Mouse (Mus musculus) layer of hippocampus, adult 8-10 months (tissue): ENCODE results near the gene Mif. TPM values are rescaled to one million over a fixed set of nuclear protein-coding genes. Genes with fewer than 3 reads are reported as not detected.
"Not testable (repeated sequence)": the region's sequence is repeated elsewhere in the genome, so short reads cannot be mapped to it uniquely, and the experiment has no call there.

Source experiments
- DNase-seq, 2 experiments: peaks; one replicate each; pipeline ENCODE4 v3.0.0; 2022; ENCODE audit warnings: low spot score in 2 of 2
- total RNA-seq, 4 experiments: library from RNA; stranded (reverse); gene quantifications; 2 replicates each; pipeline ENCODE4 v1.2.4; 2022

Mif gene
- 100 to 1,000 TPM; 442 to 478 (median 462) TPM for total RNA-seq

DNA sequence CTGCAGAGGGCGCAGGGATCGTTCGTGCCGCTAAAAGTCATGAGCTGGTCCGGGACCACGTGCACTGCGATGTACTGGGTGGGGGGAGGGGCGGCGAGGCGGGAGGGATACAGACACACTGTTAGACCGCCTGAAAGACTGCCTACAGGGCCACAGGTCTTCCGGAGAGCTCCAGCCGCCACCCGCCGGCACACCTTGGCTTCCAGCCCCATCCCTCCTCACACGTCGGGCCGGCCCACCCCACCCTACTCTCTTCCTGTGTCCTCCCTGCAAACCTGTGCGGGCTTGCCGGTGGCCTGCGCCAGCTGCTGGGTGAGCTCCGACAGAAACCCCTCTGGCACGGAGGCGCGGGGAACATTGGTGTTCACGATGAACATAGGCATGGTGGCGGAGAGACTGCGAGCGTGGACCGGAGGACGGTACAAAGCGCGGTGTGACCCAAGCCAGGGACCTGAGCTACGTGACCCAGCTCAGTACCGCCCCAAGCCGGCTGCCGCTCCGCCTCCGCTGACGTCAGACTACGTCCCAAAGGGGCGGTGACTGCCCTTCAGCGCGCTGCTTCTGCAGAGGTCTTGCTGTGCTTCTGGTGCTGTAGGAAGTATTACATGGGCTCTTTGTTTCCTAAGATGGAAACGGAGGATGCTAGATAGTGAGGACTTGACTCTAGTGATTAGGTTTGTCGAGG lies at the start of gene Mif:
Gene Mif, minus strand, starts transcription at position 455 of the 685 bp plus-strand sequence.
- peak; percentile 74 to 84 for DNase-seq

DNA sequence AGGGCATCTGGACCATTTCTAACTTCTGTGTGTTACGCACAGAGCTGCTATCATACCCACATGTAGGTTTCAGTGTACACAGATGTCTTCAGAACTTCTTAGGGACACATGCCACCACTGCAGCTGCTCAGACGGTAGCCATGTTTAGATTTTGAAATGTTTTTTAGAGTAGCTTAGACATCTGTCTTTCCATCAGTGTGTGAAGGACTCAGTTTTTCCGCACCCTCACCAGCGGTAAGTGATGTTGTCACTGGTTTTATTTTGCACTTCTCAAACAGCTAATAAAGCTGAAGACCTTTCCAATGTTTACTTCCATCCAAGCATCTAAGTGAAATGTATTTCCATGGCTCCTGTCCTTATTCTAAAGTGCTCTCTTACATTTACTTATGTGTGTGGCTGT lies 46.8 kb upstream of the Mif start:
- no peak for DNase-seq

DNA sequence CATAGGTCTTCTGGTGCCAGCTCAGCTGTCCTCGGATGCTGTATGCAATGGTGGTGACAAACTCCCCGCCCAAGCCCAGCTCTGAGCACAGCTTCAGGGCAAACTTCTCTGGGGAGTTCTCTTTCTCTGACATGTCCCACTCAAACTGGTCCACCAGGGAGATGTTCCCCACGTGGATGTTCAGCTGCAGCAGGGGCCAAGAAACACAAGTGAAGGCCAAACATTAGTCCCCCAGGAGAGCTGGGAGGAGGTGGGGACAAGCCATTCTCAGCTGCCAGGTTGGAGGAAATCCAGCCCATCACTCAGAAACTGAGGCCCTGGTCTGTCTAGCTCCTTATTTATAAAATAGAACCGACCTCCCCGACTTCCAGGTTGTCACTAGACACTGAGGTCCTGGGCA lies 44.4 kb upstream of the Mif start:
- no peak for DNase-seq

- DNase-seq: no peak
Observed at GRCm38 (mm10) chr10:75898846-75899245, 38.8 kb upstream of the Mif start.

DNA sequence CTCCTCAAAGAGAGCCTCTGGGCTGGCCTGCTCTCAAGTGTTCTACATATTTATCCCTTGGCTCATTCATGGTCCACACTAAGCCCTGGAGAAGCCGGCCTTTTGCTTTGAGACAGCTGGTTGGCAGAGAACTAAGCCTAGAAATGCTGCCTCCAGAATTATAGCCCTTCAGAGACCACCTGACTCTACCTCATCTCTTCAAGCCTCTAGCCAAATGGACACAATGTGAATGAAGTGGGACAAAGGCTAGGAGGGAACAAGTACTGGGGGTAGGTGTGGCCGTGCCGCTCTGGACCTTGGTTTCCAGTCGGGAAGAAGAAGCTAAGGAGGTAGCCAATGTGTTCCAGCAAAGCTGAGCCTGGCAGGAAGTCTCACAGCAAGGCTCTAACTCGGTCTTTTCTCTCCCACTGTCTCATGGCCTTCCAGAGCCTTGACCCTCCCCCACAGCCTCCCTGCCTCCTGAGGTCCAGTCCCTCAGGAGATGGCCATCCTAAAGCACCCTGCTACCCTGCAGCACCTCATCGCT lies 38.1 kb upstream of the Mif start:
- no peak for DNase-seq

DNA sequence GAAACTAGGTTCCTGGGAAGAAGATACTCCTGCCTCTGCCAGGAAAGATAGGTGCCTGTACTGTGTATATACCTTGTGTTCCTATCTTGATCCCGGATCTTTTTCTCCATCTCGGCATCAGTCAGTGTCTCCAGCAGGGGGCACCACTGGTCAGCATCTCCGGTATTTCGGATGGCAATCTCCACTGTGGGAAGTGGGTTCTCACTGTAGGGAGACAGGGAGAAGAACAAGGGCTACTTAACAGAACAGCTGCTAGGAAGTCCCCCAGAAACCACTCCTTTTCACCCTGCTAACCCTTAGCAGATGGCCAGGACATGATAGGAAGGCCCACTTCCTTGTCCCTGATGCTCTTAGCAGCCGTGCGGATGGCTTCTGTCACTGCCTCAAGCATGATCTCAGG lies 37.3 kb upstream of the Mif start:
- peak in 1 of 2 experiments; percentile 74 for DNase-seq

DNA sequence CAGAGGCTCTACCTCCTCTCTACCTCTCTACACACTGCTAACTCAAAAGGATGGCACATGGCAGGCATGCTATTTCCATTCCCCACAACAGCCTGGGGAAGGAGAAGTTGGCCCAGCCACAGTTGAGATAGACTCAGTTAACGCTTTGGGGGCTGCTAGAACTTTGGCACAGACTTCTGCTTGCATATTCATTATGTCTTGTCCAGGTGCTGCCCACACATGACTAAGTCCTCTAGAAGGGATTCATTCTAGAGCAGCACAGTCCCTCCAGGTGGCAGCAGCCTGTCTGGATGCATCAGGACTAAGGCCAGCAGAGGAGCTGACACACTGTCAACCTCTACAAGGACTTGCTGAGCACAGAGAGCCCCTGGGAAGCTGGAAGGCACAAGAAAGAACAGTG lies 36.2 kb upstream of the Mif start:
- peak in 1 of 2 experiments; percentile 37 for DNase-seq

DNA sequence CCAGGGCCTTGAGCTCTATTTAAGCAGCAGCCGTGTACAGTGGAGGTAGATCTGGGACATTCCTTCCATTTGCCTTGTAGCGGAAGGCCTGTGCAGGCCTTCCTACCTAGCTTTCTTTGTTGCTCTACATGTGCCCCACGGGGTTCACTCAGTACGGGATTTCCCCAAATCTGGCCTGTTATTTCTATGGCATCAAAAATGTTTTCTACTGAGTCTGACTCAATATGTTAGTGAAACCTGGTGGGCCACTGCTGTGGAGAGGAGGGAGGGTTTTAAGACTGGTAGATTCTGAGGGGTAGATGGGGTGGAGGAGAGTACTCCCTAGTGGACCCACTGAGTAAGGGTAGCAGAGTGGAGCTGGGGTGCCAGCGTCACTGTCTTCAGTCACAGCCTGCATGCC lies 35.7 kb upstream of the Mif start:
- no peak for DNase-seq

DNA sequence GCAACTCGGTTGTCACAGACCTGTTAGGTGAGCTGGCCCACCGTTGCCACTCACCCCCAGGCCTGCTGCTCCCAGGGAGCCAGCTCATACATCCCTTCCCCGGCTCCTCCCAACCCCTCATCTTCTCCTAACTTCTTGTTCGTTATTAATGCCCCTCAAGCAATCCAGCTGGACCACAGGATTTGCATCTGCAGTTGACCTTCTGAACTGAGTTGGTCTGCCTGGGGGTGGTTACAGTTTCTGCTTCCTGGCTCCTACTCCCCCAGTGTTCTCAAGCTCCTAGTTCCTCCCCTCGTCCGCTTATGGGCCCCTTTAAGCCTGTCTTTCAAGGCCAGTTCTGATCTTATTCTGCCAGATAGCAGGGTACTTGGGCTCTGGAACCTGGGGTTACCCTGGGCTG lies 34.6 kb upstream of the Mif start:
- DNase-seq: no peak

GRCm38 (mm10) chr10:75893089-75893750 lies 33.2 kb upstream of the Mif start, which contains the start of gene Derl3:
Derl3 (plus strand) TSS chr10:75893413.
- peak; percentile 97 to 98 for DNase-seq

DNA sequence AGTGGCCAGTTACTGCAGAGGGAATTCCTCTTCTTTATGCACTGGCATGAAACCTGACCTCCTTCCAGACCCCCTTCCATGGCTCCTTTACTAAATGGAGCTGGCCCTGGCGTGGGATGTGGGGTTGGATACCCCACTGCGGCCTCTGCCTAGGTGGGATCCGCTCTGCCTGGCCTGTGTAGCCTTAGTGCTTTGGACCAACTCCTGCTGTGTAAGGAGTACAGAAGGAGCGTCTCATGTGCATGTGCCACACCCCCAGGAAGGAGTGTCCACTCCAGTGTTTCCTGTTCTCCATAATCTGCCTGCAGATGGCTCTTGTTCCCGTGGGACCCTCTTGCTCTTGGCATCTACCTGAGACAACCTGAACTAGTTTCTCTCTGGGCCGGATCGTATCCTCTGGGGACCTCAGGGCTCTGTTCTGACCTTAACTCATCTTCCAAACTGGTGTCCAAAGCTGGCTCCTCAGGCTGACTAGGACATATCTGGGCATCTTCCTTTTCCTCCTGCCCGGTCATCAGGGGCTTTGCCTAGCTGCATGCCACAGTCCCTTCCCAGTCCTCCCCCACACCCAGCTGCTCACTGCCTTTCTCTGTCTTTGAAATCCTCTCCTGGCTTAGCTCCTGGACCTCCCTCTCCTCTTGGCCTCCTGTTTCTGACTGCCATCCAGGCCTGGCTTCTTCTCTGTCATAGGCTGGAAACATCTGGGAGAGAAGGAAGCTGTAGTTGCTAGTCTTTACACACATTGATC lies 29.5 kb upstream of the Mif start:
- DNase-seq: no peak

DNA sequence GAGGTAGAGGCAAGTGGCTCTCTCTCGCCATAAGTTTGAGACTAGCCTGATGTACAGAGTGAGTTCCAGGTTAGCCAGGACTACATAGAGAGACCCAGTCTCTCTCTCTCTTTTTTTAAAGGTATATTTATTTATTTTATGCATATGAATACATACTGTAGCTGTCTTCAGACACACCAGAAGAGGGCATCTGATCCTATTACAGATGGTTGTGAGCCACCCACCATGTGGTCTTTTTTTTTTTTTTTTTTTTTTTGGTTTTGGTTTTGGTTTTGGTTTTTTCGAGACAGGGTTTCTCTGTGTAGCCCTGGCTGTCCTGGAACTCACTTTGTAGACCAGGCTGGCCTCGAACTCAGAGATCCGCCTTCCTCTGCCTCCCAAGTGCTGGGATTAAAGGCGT lies 27.5 kb upstream of the Mif start:
- DNase-seq: not testable (repeated sequence)

GRCm38 (mm10) chr10:75884742-75885141 lies 24.7 kb upstream of the Mif start:
- DNase-seq: no peak

DNA sequence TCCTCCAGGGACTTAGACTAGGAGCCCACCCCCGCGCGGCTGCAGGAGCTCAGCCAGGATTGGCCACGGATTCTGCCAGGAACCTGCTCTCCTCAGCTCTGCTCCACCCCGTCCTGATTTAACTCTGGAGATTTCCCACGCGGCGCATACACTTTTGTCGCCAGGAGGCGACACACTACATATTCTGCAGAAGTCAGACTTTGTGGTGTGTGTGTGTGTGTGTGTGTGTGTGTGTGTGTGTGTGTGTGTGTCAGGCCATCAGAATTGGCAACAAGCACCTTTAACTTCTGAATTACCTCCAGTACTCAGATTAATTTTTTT lies 23.2 kb upstream of the Mif start:
- DNase-seq: peak; percentile 77 to 79

- no peak for DNase-seq
Observed at GRCm38 (mm10) chr10:75882433-75883231, 22.6 kb upstream of the Mif start.

DNA sequence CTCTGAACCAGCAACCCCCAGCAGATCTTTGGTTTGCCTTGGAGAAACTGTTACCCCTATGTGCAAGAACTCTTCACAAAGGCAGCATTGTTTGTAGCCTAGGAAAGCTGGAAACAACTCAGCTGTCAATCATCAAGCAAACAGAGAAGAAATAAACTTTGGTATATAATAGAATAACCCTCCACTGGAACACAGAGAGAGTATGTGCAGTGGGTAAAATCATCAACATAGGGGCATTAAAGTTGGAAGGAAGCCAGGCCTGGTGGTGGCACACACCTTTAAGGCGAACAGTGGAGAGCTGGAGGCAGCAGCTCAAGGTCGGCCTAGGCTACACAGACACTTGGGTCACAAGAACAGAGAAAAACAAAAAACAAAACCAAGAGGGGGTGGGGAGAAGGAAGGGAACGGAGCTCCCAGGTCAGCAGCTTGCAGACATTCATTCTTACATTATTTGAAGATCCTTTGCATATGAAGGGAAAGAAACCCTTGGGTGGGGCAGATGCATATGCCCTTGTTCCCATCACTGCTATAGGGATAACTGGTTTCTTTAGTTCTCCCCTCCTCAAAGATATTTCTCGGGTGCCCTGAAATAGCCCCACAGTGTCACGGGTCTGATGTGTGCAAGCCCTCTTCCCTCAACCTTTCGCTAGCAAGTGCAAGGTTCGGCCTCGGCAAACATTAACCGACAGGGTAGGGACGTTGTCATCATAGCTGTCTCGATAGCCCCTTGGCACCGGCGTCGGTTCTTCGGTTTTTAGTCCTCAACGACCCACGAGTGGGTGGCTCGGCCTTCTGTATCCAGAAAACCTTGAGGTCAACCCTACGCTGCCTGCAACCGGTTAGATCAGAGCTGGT lies 21.8 kb upstream of the Mif start:
- DNase-seq: no peak

DNA sequence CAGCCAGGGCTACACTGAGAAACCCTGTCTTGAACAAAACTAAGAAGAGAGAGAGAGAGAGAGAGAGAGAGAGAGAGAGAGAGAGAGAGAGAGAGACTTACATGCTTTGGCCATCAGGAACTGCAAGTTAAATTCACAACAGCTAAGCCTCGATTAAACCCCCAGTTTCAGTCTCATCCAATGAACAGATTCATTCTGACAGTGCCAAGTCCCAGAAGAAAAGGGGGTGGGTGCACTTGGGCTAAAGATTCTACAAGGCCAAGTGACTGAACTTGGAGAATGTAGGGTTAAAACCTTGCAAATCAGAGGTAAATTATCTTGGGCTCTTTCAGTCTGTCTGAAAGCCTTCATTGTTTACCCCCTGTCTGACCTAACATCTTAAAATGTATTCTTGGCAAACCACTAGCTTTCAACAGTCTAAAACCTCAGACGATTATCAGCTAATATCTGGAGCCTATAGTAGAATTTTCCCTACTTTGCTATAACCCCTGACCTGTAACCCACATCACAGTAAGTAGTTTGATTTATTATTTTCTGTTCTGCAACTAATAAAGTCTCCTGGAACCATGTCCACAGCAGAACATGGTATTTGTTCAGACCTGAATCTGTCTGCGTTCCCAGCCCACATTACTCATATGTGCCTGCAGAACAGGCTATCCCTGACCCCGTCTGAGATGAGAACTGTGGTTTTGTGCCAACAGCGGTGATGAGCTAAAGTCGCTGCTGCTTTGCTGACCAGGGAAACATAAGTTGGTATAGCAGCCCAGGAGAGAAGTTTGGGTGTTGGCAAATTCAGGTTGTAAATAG lies 20.9 kb upstream of the Mif start:
- DNase-seq: no peak

DNA sequence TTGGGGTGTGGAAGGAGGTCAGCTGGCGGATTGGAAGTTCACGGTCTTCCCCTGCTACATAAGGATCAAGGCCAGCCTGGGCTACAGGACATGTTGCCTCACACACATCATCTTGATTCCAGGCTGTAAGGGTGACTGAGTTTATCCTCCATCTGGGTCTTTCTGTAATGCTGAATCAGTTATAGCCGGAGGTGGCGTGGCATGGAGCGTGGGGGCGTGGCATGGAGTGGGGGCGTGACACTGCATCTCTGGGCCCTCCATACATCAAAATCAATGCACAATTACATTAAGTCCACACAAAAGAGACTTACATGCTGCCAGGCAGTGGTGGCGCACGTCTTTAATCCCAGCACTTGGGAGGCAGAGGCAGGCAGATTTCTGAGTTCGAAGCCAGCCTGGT lies 20.3 kb upstream of the Mif start:
- DNase-seq: no peak

GRCm38 (mm10) chr10:75878836-75879235 lies 18.8 kb upstream of the Mif start:
- no peak for DNase-seq
